Mouse (Mus musculus) embryonic facial prominence, embryonic 11.5 days (tissue): ENCODE results near the gene Apopt1. TPM values are rescaled to one million over a fixed set of nuclear protein-coding genes. Genes with fewer than 3 reads are reported as not detected.

Source experiments
- polyA plus RNA-seq: library from polyadenylated mRNA; unstranded; fragments of >200 nt; fragmentation: Nextera tagmentation; extraction: Ambion mirVana; gene quantifications from 2 replicates; pipeline ENCODE4 v1.2.1, GENCODE M21; 2014

Apopt1 gene
- polyA plus RNA-seq, 1 experiment from 2014 or later: 57.7 TPM

Other genes with a start within 250 kb of the Apopt1 start
- gene Gm266, start 227.4 kb upstream of the Apopt1 start, polyA plus RNA-seq: 23.9 and 27.9 TPM in 2 replicates
- 690 and 721 TPM in 2 replicates for gene Eif5, start 175.2 kb upstream of the Apopt1 start, polyA plus RNA-seq
- gene Mark3, start 138.7 kb upstream of the Apopt1 start, polyA plus RNA-seq: 63.4 and 70.5 TPM in 2 replicates
- 450 and 485 TPM in 2 replicates for gene Ckb, start 40.9 kb upstream of the Apopt1 start, polyA plus RNA-seq
- gene Trmt61a, start 35.2 kb upstream of the Apopt1 start, polyA plus RNA-seq: 3.8 and 5.4 TPM in 2 replicates
- gene Bag5, start within 50 bp of the Apopt1 start, polyA plus RNA-seq: 56.8 and 59.8 TPM in 2 replicates
- gene Klc1, start 45.6 kb downstream of the Apopt1 start, polyA plus RNA-seq: 132 and 143 TPM in 2 replicates
- 12.7 and 15.9 TPM in 2 replicates for gene Xrcc3, start 100.6 kb downstream of the Apopt1 start, polyA plus RNA-seq
- gene Zfyve21, start 100.9 kb downstream of the Apopt1 start, polyA plus RNA-seq: 70.7 and 73.1 TPM in 2 replicates
- gene Ppp1r13b, start 194.8 kb downstream of the Apopt1 start, polyA plus RNA-seq: 6.0 and 6.8 TPM in 2 replicates